Mouse (Mus musculus): ENCODE results near the gene Dab1.

The Dab1 gene

GRCm38 (mm10) chr4:103619321-103619945 is at the start of gene Dab1:
TSS of gene Dab1 (plus strand) at chr4:103619359.
- DNase-seq (ENCODE audit: low read depth), result no peak

- peak; percentile 71 for DNase-seq (ENCODE audit: low read depth)
Measured at GRCm38 (mm10) chr4:103571721-103572352, 47.3 kb upstream of the Dab1 start.

DNA sequence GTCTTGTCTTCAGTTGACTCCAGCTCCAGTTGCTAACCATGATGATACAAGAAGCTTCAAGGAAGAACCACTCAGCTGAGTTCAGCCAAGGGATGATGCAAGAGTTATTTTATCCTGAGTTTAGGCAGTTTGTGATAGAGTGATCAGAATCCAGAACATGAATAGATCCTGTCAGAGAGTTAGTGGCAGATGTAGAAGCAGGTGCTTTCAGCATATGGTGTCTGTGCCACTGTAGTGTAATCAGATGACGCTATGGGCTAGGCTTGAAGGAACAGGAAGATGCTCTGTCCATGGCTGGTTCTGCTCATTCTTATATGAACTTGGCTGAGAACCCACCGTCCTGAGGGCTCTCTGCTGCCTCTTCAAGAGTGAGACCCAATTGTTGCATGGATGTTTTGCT is 43.6 kb upstream of the Dab1 start:
- DNase-seq (ENCODE audit: low read depth), result no peak

DNA sequence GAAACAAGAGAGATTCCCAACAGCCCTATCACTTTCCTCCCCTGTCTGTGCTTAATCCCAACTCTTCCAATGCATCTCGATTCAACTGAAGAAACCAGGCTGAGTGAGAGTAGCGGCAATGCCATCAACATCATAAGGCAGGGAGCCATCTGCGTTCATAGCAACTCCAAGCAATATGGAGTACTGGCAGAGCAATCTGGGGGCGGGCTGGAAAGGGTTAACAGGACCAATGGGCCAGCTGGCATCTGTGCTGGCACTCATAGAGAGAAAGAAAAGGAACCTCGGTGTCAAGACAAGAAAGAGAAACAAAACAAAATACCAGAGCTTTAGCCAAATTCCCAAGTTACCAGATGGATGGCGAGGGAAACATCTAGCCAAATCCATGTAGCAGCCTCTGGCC is 42.9 kb upstream of the Dab1 start:
- no peak for DNase-seq (ENCODE audit: low read depth)

GRCm38 (mm10) chr4:103577111-103577815 is 41.9 kb upstream of the Dab1 start:
- no peak for DNase-seq (ENCODE audit: low read depth)

- no peak for DNase-seq (ENCODE audit: low read depth)
Measured at GRCm38 (mm10) chr4:103577821-103578220, 41.3 kb upstream of the Dab1 start.

GRCm38 (mm10) chr4:103580021-103580420 is 39.1 kb upstream of the Dab1 start:
- peak; percentile 62 for DNase-seq (ENCODE audit: low read depth)

- no peak for DNase-seq (ENCODE audit: low read depth)
Measured at GRCm38 (mm10) chr4:103615011-103615410, 4.1 kb upstream of the Dab1 start.

GRCm38 (mm10) chr4:103619946-103620371 is 800 bp downstream of the Dab1 start:
- no peak for DNase-seq (ENCODE audit: low read depth)

DNA sequence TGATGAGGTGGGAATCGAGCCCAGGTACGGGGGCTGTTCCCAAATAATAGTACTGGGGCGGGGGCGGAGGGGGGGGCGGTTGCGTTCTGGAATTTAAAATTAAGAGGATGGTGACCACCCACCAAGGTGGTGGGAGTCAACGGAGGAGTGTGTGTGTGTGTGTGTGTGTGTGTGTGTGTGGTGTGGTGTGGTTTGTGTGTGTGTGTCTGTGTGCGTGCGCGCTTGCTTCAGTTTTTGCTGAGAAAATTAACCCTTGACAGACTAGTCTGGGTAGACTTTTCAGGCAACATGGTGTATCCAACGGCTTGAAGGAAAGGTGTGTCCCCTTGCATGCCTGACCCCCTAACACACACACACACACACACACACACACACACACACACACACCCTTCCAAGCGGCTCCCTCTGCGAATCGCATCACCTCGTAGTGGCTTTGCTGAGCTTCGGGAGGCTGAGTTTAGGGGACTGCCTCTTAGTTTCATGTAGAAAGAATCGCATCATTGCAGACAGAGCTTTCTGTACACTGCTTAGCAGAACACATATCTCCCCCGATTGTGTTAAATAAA is 1.5 kb downstream of the Dab1 start:
- no peak for DNase-seq (ENCODE audit: low read depth)

- no peak for DNase-seq (ENCODE audit: low read depth)
Measured at GRCm38 (mm10) chr4:103621586-103621985, 2.4 kb downstream of the Dab1 start.

DNA sequence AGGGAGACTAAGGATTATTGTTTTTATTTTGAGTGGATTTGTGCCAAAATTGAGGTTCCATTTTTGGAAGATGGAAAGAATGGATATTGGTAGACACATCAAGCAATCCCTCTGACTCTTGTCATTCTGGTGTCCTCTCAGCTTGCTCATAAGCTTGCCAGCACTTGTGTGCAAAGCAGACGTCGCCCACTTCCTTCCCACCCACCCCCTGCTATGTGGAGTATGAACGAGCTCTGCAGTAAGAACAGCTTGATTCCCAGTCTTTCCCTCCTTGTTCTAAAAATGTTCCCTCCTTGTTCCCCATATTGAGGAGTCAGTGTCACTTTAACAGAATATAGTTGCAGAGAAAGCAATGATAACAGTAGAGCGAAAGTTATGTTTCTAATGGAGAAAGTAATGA is 11.0 kb downstream of the Dab1 start:
- no peak for DNase-seq (ENCODE audit: low read depth)

DNA sequence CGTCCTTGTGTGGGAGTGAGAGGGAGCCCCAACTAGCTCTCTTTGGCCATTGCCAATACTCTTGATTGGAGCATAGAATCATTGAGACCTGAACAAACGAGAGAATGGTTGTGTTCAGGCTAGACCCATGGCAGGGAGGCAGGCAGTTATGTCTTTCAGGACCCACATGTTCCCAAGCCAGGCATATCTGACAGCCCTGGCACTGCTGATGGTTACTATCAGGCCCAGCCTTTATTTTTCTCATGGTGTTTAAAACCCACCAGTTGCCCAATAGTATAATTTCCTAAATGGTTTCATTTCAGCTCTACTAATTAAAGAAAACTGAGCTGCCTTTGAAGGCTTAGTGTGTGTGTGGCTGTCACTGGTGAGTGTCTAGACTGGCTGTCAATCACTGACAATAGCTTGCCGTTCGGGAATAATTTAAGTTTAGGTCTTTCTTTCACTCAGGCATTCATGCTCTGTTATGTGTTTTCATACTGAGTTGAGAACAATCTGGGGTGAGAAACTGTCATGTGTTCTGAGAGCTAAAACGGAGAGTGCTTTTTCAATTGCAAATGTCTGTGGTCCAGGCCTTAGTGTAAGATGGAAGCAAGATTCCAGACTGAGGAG is 17.1 kb downstream of the Dab1 start:
- no peak for DNase-seq (ENCODE audit: low read depth)

DNA sequence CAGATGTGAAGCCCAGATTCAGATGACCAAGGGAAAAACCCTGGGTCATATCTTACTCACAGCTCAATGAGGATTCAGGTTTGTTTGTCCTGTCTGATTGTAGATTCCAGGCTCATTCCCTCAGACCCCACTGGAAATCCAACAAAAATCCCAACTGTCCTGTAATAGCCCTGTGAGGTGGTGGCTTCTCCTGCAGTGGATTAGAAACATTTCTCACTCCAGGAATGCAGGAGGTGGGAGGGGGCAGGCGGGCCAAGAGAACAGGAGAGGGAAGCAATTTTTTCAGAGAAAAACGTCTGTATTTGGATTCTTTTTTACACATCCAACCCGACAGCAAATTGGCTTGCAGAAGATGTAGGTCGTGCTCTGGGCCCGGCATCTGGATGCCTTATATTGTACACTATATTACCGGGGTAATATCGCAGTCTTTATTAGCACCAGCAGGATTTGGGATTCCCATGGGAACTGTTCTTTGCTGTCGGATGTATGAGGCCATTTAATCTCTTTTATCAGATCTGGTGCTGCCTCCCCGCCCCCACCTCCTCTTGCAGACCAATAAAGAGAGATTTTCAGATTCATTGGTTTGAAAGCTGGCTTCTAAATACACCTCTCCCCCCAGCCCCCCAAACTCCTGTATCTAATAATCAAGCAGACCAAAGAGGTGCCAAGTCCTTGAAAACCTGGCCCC is 29.2 kb downstream of the Dab1 start:
- no peak for DNase-seq (ENCODE audit: low read depth)

DNA sequence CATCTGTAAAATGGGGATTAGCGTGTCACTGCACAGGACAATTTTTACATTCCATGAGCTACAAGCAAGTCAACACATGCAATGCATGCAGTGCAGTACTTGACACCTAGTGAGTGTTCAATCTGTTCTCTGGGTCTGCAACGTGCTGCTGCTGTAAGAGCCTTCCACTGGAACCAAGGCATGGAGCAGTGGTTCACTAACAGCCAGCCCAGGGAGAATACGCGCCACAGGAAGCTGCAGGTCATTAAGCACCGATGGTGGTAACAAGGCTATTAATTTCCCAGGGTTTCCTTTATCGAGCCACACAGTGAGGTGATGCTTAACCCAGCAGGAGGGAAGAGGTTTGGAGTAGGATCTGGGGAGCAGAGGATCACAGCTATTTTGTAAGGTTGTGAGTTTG is 36.6 kb downstream of the Dab1 start:
- no peak for DNase-seq (ENCODE audit: low read depth)

DNA sequence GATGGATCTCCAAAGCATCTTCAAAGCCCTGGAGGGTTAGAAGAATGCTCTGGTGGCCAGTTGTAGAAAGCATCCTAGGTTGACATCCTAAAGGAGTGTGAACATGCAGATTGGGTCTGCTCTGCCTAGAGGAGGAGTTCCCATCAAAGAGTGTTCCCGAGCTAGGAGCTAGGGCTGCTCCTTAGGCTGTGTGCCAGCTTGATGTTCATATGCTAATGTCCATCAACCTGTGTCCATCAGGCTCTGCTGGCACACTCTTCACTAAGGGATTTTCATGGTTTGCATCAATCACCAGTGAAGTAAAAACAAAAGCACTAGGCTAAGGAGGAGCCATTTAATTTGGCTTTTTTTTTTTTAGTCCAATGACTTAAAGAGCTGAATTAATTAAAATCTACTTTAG is 42.2 kb downstream of the Dab1 start:
- DNase-seq (ENCODE audit: low read depth), result no peak

- no peak for DNase-seq (ENCODE audit: low read depth)
Measured at GRCm38 (mm10) chr4:103667438-103667837, 48.3 kb downstream of the Dab1 start.

- DNase-seq (ENCODE audit: low read depth), result no peak
Measured at GRCm38 (mm10) chr4:103677195-103677594, 58.0 kb downstream of the Dab1 start.

DNA sequence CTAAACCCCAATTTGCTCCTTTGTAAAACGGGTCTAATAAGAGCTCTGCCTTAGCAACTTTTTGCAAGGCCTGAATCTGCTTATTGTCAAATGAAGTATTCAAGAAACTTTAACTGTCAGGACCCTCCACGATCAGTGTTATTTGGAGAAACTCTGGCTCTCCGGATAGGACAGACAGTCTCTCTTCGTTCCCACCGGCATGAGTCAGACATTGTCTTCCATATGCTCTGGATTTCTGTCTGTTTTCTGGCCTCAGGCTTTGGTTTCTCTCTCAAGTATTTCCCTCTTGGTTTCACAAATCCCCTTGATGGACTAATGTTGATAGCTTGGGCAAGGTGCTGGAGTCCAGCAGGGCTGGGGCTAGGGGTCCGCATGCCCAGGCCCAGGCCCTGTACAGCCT is 59.3 kb downstream of the Dab1 start:
- no peak for DNase-seq (ENCODE audit: low read depth)

- DNase-seq (ENCODE audit: low read depth), result no peak
Measured at GRCm38 (mm10) chr4:103685136-103685535, 66.0 kb downstream of the Dab1 start.

GRCm38 (mm10) chr4:103691717-103692116 is 72.6 kb downstream of the Dab1 start:
- no peak for DNase-seq (ENCODE audit: low read depth)

- DNase-seq (ENCODE audit: low read depth), result no peak
Measured at GRCm38 (mm10) chr4:103699755-103700154, 80.6 kb downstream of the Dab1 start.

Measured in NIH3T3 (cell line).